Mouse (Mus musculus) bone marrow, adult 2 months (tissue): ENCODE measurements at regions not wholly inside any gene's neighbourhood (a gene's known extent, or its start where the extent isn't known, plus 50 kb on each side); places are given as distances from the start of the nearest gene placed in this dataset.

Source experiments
- H3K27ac ChIP-seq: fragments of 200-500 bp; 2 replicates; pipeline ENCODE4 v1.5.1; 2012; ENCODE audit warnings: low read depth, mild to moderate bottlenecking, control low read depth, inconsistent platforms, low read length; ENCODE audit not compliant: control insufficient read depth, poor library complexity, insufficient read depth
- H3K4me1 ChIP-seq: fragments of 200-500 bp; 2 replicates; pipeline ENCODE4 v1.6.1; 2011; ENCODE audit warnings: low read length; ENCODE audit not compliant: control insufficient read depth, insufficient read depth
- H3K4me3 ChIP-seq: fragments of 200-500 bp; replicated peaks from 2 replicates; pipeline ENCODE3; 2011; ENCODE audit warnings: mild to moderate bottlenecking, low read depth, low read length, control low read depth; ENCODE audit not compliant: control insufficient read depth
- CTCF ChIP-seq: fragments of 200-500 bp; IDR thresholded peaks from 2 replicates; pipeline ENCODE4 v1.5.1; 2011; ENCODE audit warnings: low read length, control low read depth; ENCODE audit not compliant: control insufficient read depth, insufficient read depth
- POLR2A ChIP-seq: fragments of 200-500 bp; IDR thresholded peaks from 2 replicates; pipeline ENCODE4 v1.6.1; 2011; ENCODE audit warnings: low read depth, mild to moderate bottlenecking, control low read depth, low read length, borderline replicate concordance; ENCODE audit not compliant: control insufficient read depth
- WGBS: fragments of 180-500 bp; shearing (Covaris S2); methylation state at CpG from one replicate; pipeline ENCODE4 v1.1.7; 2018; 5-methylcytosine and 5-hydroxymethylcytosine counted together

- 33% methylated on average over 2 of the region's 2 CpGs for WGBS
- no peak overlapping the region for H3K4me3 ChIP-seq
- no peak overlapping the region for H3K27ac ChIP-seq
- TF ChIP-seq CTCF (peak; percentile 23; the same call in 1 of the 2 replicates), POLR2A (no peak)
- no peaks in the 10 kb centered on the region for H3K4me1 ChIP-seq
These were observed 74.1 kb upstream of the Diaph3 start for GRCm38 (mm10) chr14:87215099-87215498.

DNA sequence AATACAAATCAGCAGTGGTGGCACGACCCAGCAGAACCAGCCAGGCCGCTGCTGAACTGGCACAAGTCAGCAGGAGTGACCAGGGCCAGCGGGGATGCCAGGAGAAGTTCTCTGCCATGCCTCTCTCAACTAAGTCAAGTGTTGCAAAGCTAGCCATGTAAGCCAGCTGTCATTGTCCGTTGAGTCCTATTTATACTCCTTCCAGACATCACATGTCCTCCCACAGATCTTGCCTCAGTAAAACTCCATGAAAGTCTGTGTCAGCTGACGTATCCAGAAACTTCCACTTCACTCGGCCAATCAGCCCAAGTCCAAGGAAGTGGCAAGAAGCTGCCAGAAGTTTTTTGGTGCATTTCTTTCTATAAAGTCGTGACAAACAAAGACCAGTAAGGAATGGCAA lies 76.0 kb upstream of the Diaph3 start:
- 71% methylated on average over 7 of the region's 7 CpGs for WGBS
- TF ChIP-seq POLR2A, result no peak
- TF ChIP-seq CTCF, result no peak

DNA sequence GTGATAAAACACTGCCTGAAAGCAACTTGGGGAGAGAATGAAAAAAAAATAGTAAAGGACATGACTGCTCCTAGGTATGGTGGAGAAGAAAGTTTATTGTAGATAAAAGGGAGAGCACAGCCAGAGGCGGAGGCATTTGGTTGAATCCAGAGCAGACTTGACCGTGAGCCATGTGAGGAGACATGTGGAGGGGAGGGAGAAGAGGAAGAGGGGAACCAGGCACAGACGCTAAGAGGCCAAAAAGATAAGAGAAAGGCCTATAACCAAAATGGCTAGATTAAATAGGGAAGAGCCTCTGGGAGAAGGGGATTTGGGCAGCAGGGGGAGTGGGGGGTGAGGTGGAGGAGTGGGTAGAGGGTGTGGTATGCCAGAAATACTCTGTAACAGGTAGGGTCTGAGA lies 78.9 kb upstream of the Diaph3 start:
- no peak for TF ChIP-seq CTCF
- TF ChIP-seq POLR2A, result no peak
- 81% methylated on average over 3 of the region's 3 CpGs for WGBS

More for the DNA sequence above, 76.0 kb upstream of the Diaph3 start:
- Histone ChIP-seq H3K27ac (no peak overlapping the region), H3K4me1 (no peaks in the 10 kb centered on the region), H3K4me3 (no peak overlapping the region)

DNA sequence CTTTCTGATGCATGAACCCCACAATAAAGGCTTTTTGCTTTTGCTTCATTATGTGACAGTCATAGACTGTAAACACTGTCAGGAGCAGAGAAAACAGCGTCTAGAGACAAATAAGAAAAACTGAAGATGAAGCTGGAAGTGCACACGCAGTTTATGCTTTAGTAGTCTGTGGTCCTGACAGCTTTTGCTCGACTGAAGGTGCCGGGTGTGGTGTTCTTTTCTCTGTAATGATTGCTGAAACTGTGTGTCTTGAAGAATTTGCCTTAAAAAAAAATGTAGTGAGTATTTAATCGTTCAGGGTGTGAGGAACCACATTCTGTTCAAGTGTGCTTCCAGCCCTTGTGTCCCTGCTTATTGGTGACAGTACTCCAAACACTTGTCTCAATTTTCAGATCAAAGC lies 83.8 kb upstream of the Diaph3 start:
- TF ChIP-seq POLR2A (no peak), CTCF (no peak)
- Histone ChIP-seq H3K4me3 (no peak overlapping the region), H3K27ac (no peak overlapping the region), H3K4me1 (no peaks in the 10 kb centered on the region)
- WGBS, result 61% methylated on average over 5 of the region's 5 CpGs

More for the DNA sequence above, 78.9 kb upstream of the Diaph3 start:
- Histone ChIP-seq H3K27ac (no peak overlapping the region), H3K4me1 (no peaks in the 10 kb centered on the region), H3K4me3 (no peak overlapping the region)

DNA sequence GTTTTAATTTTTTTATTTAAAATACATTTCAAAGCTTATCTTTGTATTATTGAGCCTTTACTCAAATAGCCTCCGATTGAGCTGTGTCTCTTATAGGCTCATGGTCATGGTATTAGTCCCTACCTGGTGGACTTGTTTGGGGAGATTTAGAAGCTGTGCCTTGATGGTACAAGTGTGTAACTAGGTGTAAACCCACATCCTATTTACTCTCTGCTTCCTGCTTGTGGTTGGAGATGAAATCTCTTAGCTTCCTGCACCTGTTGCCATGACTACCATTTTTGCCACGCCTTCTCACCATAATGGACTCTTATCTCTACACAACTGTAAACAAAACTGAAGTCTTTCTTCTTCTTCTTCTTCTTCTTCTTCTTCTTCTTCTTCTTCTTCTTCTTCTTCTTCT lies 108.2 kb upstream of the Diaph3 start:
- Histone ChIP-seq H3K4me1 (no peaks in the 10 kb centered on the region), H3K4me3 (no peak overlapping the region), H3K27ac (no peak overlapping the region)
- no peak for TF ChIP-seq POLR2A
- no peak for TF ChIP-seq CTCF
- WGBS, result 85% methylated on average over 2 of the region's 2 CpGs

- H3K4me3 ChIP-seq, result no peak overlapping the region
- TF ChIP-seq CTCF, result no peak
- TF ChIP-seq POLR2A, result no peak
- H3K4me1 ChIP-seq, result no peaks in the 10 kb centered on the region
- 81% methylated on average over 5 of the region's 5 CpGs for WGBS
- H3K27ac ChIP-seq, result no peak overlapping the region
These were observed 114.6 kb upstream of the Diaph3 start for GRCm38 (mm10) chr14:87255484-87256208.

DNA sequence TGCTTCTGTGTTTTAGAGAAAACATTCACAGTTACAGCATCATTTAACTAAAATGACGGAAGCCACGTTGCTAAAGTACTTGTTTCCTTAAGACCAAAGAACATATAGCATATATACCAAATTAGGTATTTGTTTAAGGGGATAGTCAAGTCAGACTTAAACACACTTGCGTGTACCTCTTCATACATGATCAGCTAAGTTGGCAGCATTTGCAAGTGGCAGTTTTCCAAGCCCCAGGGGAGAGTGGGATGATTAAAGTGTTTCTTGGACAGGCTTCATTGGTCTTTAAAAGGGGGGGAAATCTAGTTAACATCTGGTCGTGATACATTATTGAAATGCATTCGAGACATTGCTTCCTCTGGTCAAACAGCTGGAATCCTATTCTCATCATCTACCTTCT lies 120.7 kb upstream of the Diaph3 start:
- no peak for TF ChIP-seq CTCF
- TF ChIP-seq POLR2A, result no peak
- H3K27ac ChIP-seq, result no peak overlapping the region
- 75% methylated on average over 5 of the region's 5 CpGs for WGBS
- no peak overlapping the region for H3K4me3 ChIP-seq
- no peaks in the 10 kb centered on the region for H3K4me1 ChIP-seq

GRCm38 (mm10) chr14:87264826-87265225 lies 123.8 kb upstream of the Diaph3 start:
- TF ChIP-seq POLR2A (no peak), CTCF (no peak)
- 75% methylated on average over 4 of the region's 4 CpGs for WGBS
- H3K4me3 ChIP-seq, result no peak overlapping the region
- H3K27ac ChIP-seq, result no peak overlapping the region
- H3K4me1 ChIP-seq, result no peaks in the 10 kb centered on the region
